Mouse (Mus musculus): ENCODE measurements around the gene Kmt5b. TPM values are rescaled to one million over a fixed set of nuclear protein-coding genes. Genes with fewer than 3 reads are reported as not detected.

Gene Kmt5b
- total RNA-seq, 1 experiment: 27.2 TPM

DNA sequence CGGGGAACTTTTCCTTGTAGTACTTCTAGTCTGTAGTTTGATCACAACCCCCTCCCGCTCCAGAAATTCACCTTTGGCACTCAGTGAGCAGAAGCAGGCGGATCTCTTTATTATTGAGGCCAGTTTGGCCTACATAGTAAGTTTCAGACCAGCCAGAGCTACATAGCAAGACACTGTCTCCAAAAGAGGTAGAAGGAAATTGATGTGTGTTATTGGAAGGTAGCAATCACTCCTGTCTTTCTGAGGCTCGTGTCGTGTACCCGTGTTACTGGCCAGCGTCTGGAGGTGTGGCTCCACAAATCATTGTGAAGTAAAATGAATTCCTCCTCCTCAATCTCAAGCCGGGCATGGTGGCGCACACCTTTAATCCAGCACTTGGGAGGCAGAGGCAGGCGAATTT, 85.9 kb downstream of the Kmt5b start:
- Histone ChIP-seq H3K4me3 (ENCODE audit: insufficient read depth in 1 of 2, low read depth in 1 of 2, low read length in 2 of 2, poor library complexity in 1 of 2, severe bottlenecking in 1 of 2) (peak overlapping the region; percentile 90), H3K27ac (ENCODE audit: insufficient read depth, low read depth, low read length, poor library complexity, severe bottlenecking) (no peak overlapping the region), H3K9ac (ENCODE audit: insufficient read depth, low read depth, low read length, poor library complexity, severe bottlenecking) (peak overlapping the region; percentile 41), H3K4me1 (ENCODE audit: control insufficient read depth in 2 of 2, insufficient read depth in 2 of 2, low read length in 2 of 2, poor library complexity in 1 of 2) (peaks cover 2 to 14% of the 10 kb centered on the region in 2 experiments; a peak in 2 of 4 replicates), H3K36me3 (ENCODE audit: control insufficient read depth, insufficient read depth, low read length, poor library complexity, severe bottlenecking) (no peaks in the 10 kb centered on the region), H3K9me3 (ENCODE audit: control insufficient read depth, insufficient read depth, low read depth, low read length) (no peaks in the 10 kb centered on the region)
- no peak for DNase-seq (ENCODE audit: low read depth, low spot score)
- TF ChIP-seq HCFC1 (IDR thresholded peaks at IDR 0.05; ENCODE audit: borderline replicate concordance, insufficient read depth, low read length) (no peak), ZNF384 (IDR thresholded peaks at IDR 0.05; ENCODE audit: low read depth, low read length) (peak; percentile 5), ZC3H11A (IDR thresholded peaks at IDR 0.05; ENCODE audit: borderline replicate concordance, low read depth, low read length) (no peak), MAFK (IDR thresholded peaks at IDR 0.05; ENCODE audit: insufficient read depth, low read depth, low read length) (no peak), CHD2 (IDR thresholded peaks at IDR 0.05; ENCODE audit: low read depth, low read length) (no peak)
- in situ Hi-C loops (cut with MboI; ENCODE audit: low sequenced_read_pairs in 2 of 2, unreplicated experiment in 2 of 2): no loop called here

GRCm38 (mm10) chr19:3853891-3854290, 86.7 kb downstream of the Kmt5b start:
- H3K36me3 ChIP-seq (ENCODE audit: control insufficient read depth, insufficient read depth, low read length, poor library complexity, severe bottlenecking): no peaks in the 10 kb centered on the region
- no peak for DNase-seq (ENCODE audit: low read depth, low spot score)

GRCm38 (mm10) chr19:3855091-3855490, 87.9 kb downstream of the Kmt5b start:
- in situ Hi-C loops (cut with MboI; ENCODE audit: low sequenced_read_pairs in 2 of 2, unreplicated experiment in 2 of 2): no loop called here
- H3K27ac ChIP-seq (ENCODE audit: insufficient read depth, low read depth, low read length, poor library complexity, severe bottlenecking): peak overlapping the region; percentile 6; the same call in 1 of the 2 replicates

More at GRCm38 (mm10) chr19:3853891-3854290, 86.7 kb downstream of the Kmt5b start:
- Histone ChIP-seq H3K4me1 (ENCODE audit: control insufficient read depth in 2 of 2, insufficient read depth in 2 of 2, low read length in 2 of 2, poor library complexity in 1 of 2) (peaks cover 2 to 14% of the 10 kb centered on the region in 2 experiments; a peak in 2 of 4 replicates), H3K4me3 (ENCODE audit: insufficient read depth in 1 of 2, low read depth in 1 of 2, low read length in 2 of 2, poor library complexity in 1 of 2, severe bottlenecking in 1 of 2) (peak overlapping the region in 1 of 2 experiments; percentile 6; a peak in 2 of 4 replicates), H3K9me3 (ENCODE audit: control insufficient read depth, insufficient read depth, low read depth, low read length) (no peaks in the 10 kb centered on the region), H3K9ac (ENCODE audit: insufficient read depth, low read depth, low read length, poor library complexity, severe bottlenecking) (peak overlapping the region; percentile 23; the same call in 1 of the 2 replicates), H3K27ac (ENCODE audit: insufficient read depth, low read depth, low read length, poor library complexity, severe bottlenecking) (no peak overlapping the region)
- TF ChIP-seq ZNF384 (IDR thresholded peaks at IDR 0.05; ENCODE audit: low read depth, low read length): no peak
- TF ChIP-seq HCFC1 (IDR thresholded peaks at IDR 0.05; ENCODE audit: borderline replicate concordance, insufficient read depth, low read length): no peak
- TF ChIP-seq MAFK (IDR thresholded peaks at IDR 0.05; ENCODE audit: insufficient read depth, low read depth, low read length): no peak
- TF ChIP-seq ZC3H11A (IDR thresholded peaks at IDR 0.05; ENCODE audit: borderline replicate concordance, low read depth, low read length): no peak
- no peak for TF ChIP-seq CHD2 (IDR thresholded peaks at IDR 0.05; ENCODE audit: low read depth, low read length)
- in situ Hi-C loops (cut with MboI; ENCODE audit: low sequenced_read_pairs in 2 of 2, unreplicated experiment in 2 of 2): no loop called here

DNA sequence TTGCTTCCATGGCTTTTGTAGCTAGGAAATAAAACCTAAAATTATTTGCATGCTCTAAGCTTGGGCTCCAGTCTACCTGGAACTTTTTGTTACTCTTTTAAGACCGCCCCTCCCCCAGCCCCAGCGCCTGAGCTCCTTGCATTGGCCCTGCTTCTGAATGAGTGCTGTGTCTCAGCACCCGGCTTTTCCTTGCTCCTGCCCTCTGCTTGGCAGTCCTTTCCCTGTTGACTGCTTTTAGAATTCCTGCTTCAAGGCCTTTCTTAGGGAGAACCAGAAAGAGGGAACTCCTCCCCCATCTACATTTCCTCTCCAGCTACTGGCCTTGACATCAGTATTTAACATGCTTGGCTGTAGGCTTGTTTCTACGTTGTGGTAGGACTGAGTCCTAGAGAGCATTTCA, 88.4 kb downstream of the Kmt5b start:
- peak overlapping the region; percentile 6; the same call in 1 of the 2 replicates for H3K27ac ChIP-seq (ENCODE audit: insufficient read depth, low read depth, low read length, poor library complexity, severe bottlenecking)
- peak overlapping the region; percentile 30 to 37; a peak in 3 of 4 replicates for H3K4me3 ChIP-seq (ENCODE audit: insufficient read depth in 1 of 2, low read depth in 1 of 2, low read length in 2 of 2, poor library complexity in 1 of 2, severe bottlenecking in 1 of 2)
- 0 out of 2 replicates have a peak, but pooled peaks cover under 1% of the 10 kb centered on the region for H3K36me3 ChIP-seq (ENCODE audit: control insufficient read depth, insufficient read depth, low read length, poor library complexity, severe bottlenecking)
- in situ Hi-C loops (cut with MboI; ENCODE audit: low sequenced_read_pairs in 2 of 2, unreplicated experiment in 2 of 2): no loop called here
- TF ChIP-seq MAFK (IDR thresholded peaks at IDR 0.05; ENCODE audit: insufficient read depth, low read depth, low read length) (no peak), ZNF384 (IDR thresholded peaks at IDR 0.05; ENCODE audit: low read depth, low read length) (no peak), HCFC1 (IDR thresholded peaks at IDR 0.05; ENCODE audit: borderline replicate concordance, insufficient read depth, low read length) (no peak), ZC3H11A (IDR thresholded peaks at IDR 0.05; ENCODE audit: borderline replicate concordance, low read depth, low read length) (no peak), CHD2 (IDR thresholded peaks at IDR 0.05; ENCODE audit: low read depth, low read length) (no peak)
- peak; percentile 22 for DNase-seq (ENCODE audit: low read depth, low spot score)
- no peak overlapping the region; the same call in 1 of the 2 replicates for H3K9ac ChIP-seq (ENCODE audit: insufficient read depth, low read depth, low read length, poor library complexity, severe bottlenecking)
- H3K9me3 ChIP-seq (ENCODE audit: control insufficient read depth, insufficient read depth, low read depth, low read length): no peaks in the 10 kb centered on the region
- peaks cover 2 to 10% of the 10 kb centered on the region in 2 experiments; a peak in 2 of 4 replicates for H3K4me1 ChIP-seq (ENCODE audit: control insufficient read depth in 2 of 2, insufficient read depth in 2 of 2, low read length in 2 of 2, poor library complexity in 1 of 2)

More at GRCm38 (mm10) chr19:3855091-3855490, 87.9 kb downstream of the Kmt5b start:
- H3K9me3 ChIP-seq (ENCODE audit: control insufficient read depth, insufficient read depth, low read depth, low read length): no peaks in the 10 kb centered on the region
- H3K4me1 ChIP-seq (ENCODE audit: control insufficient read depth in 2 of 2, insufficient read depth in 2 of 2, low read length in 2 of 2, poor library complexity in 1 of 2): peaks cover 2 to 10% of the 10 kb centered on the region in 2 experiments; a peak in 2 of 4 replicates
- H3K9ac ChIP-seq (ENCODE audit: insufficient read depth, low read depth, low read length, poor library complexity, severe bottlenecking): 0 out of 2 replicates have a peak overlapping the region, but pooled peaks have one; percentile 14
- peak overlapping the region; percentile 30 to 37; a peak in 3 of 4 replicates for H3K4me3 ChIP-seq (ENCODE audit: insufficient read depth in 1 of 2, low read depth in 1 of 2, low read length in 2 of 2, poor library complexity in 1 of 2, severe bottlenecking in 1 of 2)
- no peaks in the 10 kb centered on the region for H3K36me3 ChIP-seq (ENCODE audit: control insufficient read depth, insufficient read depth, low read length, poor library complexity, severe bottlenecking)
- no peak for TF ChIP-seq MAFK (IDR thresholded peaks at IDR 0.05; ENCODE audit: insufficient read depth, low read depth, low read length)
- TF ChIP-seq HCFC1 (IDR thresholded peaks at IDR 0.05; ENCODE audit: borderline replicate concordance, insufficient read depth, low read length): no peak
- no peak for TF ChIP-seq ZNF384 (IDR thresholded peaks at IDR 0.05; ENCODE audit: low read depth, low read length)
- TF ChIP-seq ZC3H11A (IDR thresholded peaks at IDR 0.05; ENCODE audit: borderline replicate concordance, low read depth, low read length): no peak
- TF ChIP-seq CHD2 (IDR thresholded peaks at IDR 0.05; ENCODE audit: low read depth, low read length): no peak
- DNase-seq (ENCODE audit: low read depth, low spot score): no peak
